Mouse (Mus musculus): ENCODE data around the gene Dhx30.

- TF ChIP-seq CTCF (IDR thresholded peaks at IDR 0.05; ENCODE audit: borderline replicate concordance, insufficient read depth, low read length) (peak; percentile 98), POLR2A (IDR thresholded peaks at IDR 0.05; ENCODE audit: low read depth, low read length) (peak; percentile 63)
Observed at GRCm38 (mm10) chr9:110100627-110101600, 16.7 kb downstream of the Dhx30 start.
